In the genomic region with DNA sequence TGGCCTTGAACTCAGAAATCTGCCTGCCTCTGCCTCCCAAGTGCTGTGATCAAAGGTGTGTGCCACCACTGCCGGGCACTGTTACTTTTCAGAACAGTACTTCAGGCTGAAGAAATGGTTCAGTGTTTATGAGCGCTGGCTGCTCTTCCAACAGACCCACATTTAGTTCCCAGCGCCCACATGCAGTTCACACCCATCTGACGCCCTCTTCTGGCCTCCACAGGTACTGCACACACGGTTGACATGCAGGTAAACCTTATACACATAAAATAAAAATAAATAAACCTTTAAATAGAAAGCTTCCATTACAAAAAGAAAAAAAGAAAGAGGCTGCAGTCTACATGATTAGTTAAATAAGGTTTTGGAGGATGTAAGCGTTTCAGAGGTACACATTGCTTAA, we compare ENCODE assay signal across 22 mouse cellular contexts.
DNase-seq lines count a peak whose midpoint lies in the region; ATAC-seq and TF ChIP-seq lines count a peak whose summit lies in the region.
"Had no signal": no experiment of that assay in that cellular context is flagged by ENCODE, and none has a peak within 500 bp of the region (broad histone marks: within the 10 kb centered on the region; RNA-seq: fewer than 3 reads in every experiment).

No protein-coding gene starts in this region.

- no peaks in the 10 kb centered on the region for H3K9me3 ChIP-seq in hindbrain, postnatal 0 days (ENCODE audit: low read length)
- peaks cover 3% of the 10 kb centered on the region for H3K9me3 ChIP-seq in hindbrain, embryonic 16.5 days (ENCODE audit: control insufficient read depth, low read length)
- H3K9me3 ChIP-seq in midbrain, embryonic 11.5 days (ENCODE audit: control insufficient read depth, low read length): no peaks in the 10 kb centered on the region
- H3K9me3 ChIP-seq in midbrain, embryonic 15.5 days: no peaks in the 10 kb centered on the region
- H3K9me3 ChIP-seq in MEL (replicated peaks; ENCODE audit: insufficient read depth, low read length): no peaks in the 10 kb centered on the region
- no peaks in the 10 kb centered on the region for H3K9me3 ChIP-seq in stomach, postnatal 0 days (ENCODE audit: control insufficient read depth, low read length)
- H3K9me3 ChIP-seq: embryonic facial prominence, embryonic 13.5 days; hindbrain, embryonic 12.5 days; liver, embryonic 15.5 days; midbrain, embryonic 10.5 days had no signal

- no peak overlapping the region for H3K27ac ChIP-seq in hindbrain, postnatal 0 days
- no peak overlapping the region for H3K27ac ChIP-seq in hindbrain, embryonic 16.5 days (ENCODE audit: low read depth, low read length)
- H3K27ac ChIP-seq in midbrain, embryonic 11.5 days (ENCODE audit: low read depth, low read length): no peak overlapping the region
- no peak overlapping the region for H3K27ac ChIP-seq in midbrain, embryonic 15.5 days
- no peak overlapping the region for H3K27ac ChIP-seq in MEL (ENCODE audit: control insufficient read depth, low read depth, low read length)
- H3K27ac ChIP-seq in stomach, postnatal 0 days (replicated peaks): no peak overlapping the region
- H3K27ac ChIP-seq: forebrain, embryonic 13.5 days; heart, embryonic 13.5 days; hindbrain, embryonic 12.5 days; liver, embryonic 15.5 days; midbrain, embryonic 10.5 days had no signal

- H3K4me2 ChIP-seq in hindbrain, postnatal 0 days (ENCODE audit: low read depth, low read length): no peak overlapping the region
- H3K4me2 ChIP-seq in hindbrain, embryonic 16.5 days (ENCODE audit: low read length): no peak overlapping the region
- H3K4me2 ChIP-seq in midbrain, embryonic 11.5 days: no peak overlapping the region
- H3K4me2 ChIP-seq in midbrain, embryonic 15.5 days: no peak overlapping the region
- H3K4me2 ChIP-seq in stomach, postnatal 0 days (replicated peaks; ENCODE audit: low read depth): no peak overlapping the region
- H3K4me2 ChIP-seq: forebrain, embryonic 13.5 days; hindbrain, embryonic 12.5 days had no signal

- no peak for TF ChIP-seq EP300 in MEL (IDR thresholded peaks at IDR 0.05; ENCODE audit: low read depth in 1 of 2, low read length in 2 of 2)
- TF ChIP-seq EP300 in stomach, postnatal 0 days (optimal IDR thresholded peaks at IDR 0.05): no peak

- TF ChIP-seq POLR2A in MEL (IDR thresholded peaks at IDR 0.05; ENCODE audit: control insufficient read depth in 1 of 2, insufficient read depth in 1 of 2, low read depth in 1 of 2, low read length in 2 of 2, poor library complexity in 1 of 2): no peak

- H3K79me2 ChIP-seq in MEL (ENCODE audit: control insufficient read depth, insufficient read depth, low read length, poor library complexity): no peaks in the 10 kb centered on the region

- H3K27me3 ChIP-seq in hindbrain, postnatal 0 days (ENCODE audit: insufficient read depth, low read length): no peaks in the 10 kb centered on the region
- no peaks in the 10 kb centered on the region for H3K27me3 ChIP-seq in hindbrain, embryonic 16.5 days (replicated peaks; ENCODE audit: control insufficient read depth, insufficient read depth, low read length)
- H3K27me3 ChIP-seq in midbrain, embryonic 11.5 days (ENCODE audit: control insufficient read depth, insufficient read depth, low read length): no peaks in the 10 kb centered on the region
- H3K27me3 ChIP-seq in midbrain, embryonic 15.5 days (replicated peaks): no peaks in the 10 kb centered on the region
- H3K27me3 ChIP-seq in MEL (ENCODE audit: control insufficient read depth in 1 of 2, insufficient read depth in 2 of 2, low read length in 2 of 2): no peaks in the 10 kb centered on the region
- no peaks in the 10 kb centered on the region for H3K27me3 ChIP-seq in stomach, postnatal 0 days (ENCODE audit: control insufficient read depth, insufficient read depth, low read length)
- H3K27me3 ChIP-seq: forebrain, embryonic 13.5 days; heart, embryonic 13.5 days; hindbrain, embryonic 12.5 days; liver, embryonic 15.5 days had no signal

- 91% methylated on average over 6 of the region's 6 CpGs for WGBS in hindbrain, postnatal 0 days
- 86% methylated on average over 6 of the region's 6 CpGs for WGBS in hindbrain, embryonic 16.5 days
- 89% methylated on average over 6 of the region's 6 CpGs for WGBS in midbrain, embryonic 11.5 days
- WGBS in midbrain, embryonic 15.5 days: 88% methylated on average over 6 of the region's 6 CpGs
- 90% methylated on average over 6 of the region's 6 CpGs for WGBS in stomach, postnatal 0 days

- no peak for ATAC-seq in hindbrain, postnatal 0 days
- no peak for ATAC-seq in hindbrain, embryonic 16.5 days
- ATAC-seq in midbrain, embryonic 11.5 days (ENCODE audit: low FRiP score): no peak
- ATAC-seq in midbrain, embryonic 15.5 days (replicated peaks): no peak
- no peak for ATAC-seq in stomach, postnatal 0 days (ENCODE audit: low FRiP score, low TSS enrichment)
- ATAC-seq: forebrain, embryonic 13.5 days; inflammation-experienced regulatory T-cells, adult 6 months had no signal

- DNase-seq in hindbrain, postnatal 0 days (ENCODE audit: low spot score): no peak
- peak; percentile 21 for DNase-seq in midbrain, embryonic 11.5 days (ENCODE audit: low spot score, missing footprints)
- DNase-seq in MEL (ENCODE audit: low read depth, low spot score): no peak
- no peak for DNase-seq in stomach, postnatal 0 days (ENCODE audit: low spot score)
- no peak for DNase-seq in retina, postnatal 1 day
- DNase-seq: cerebellum, adult 18-20 months; cerebellum, postnatal 14 days; heart, postnatal 14 days; kidney, adult 9 months; kidney, postnatal 14 days; right cerebral cortex, postnatal 14 days; thymus, postnatal 14 days had no signal

- peak; percentile 18; the same call in 1 of the 2 replicates for TF ChIP-seq CTCF in hindbrain, postnatal 0 days (IDR thresholded peaks at IDR 0.05; ENCODE audit: low read depth)
- TF ChIP-seq CTCF in MEL (IDR thresholded peaks at IDR 0.05 in 2 of 3, conservative IDR thresholded peaks at IDR 0.05 in 1 of 3; ENCODE audit: control insufficient read depth in 1 of 3, insufficient read depth in 1 of 3, low read depth in 2 of 3, low read length in 3 of 3, poor library complexity in 1 of 3, severe bottlenecking in 1 of 3): peak; percentile 21 to 33 (median 22); a peak in 3 of 6 replicates
- peak; percentile 37 for TF ChIP-seq CTCF in stomach, postnatal 0 days (IDR thresholded peaks at IDR 0.05; ENCODE audit: low read depth)

- no peak for TF ChIP-seq RAD21 in MEL (IDR thresholded peaks at IDR 0.05; ENCODE audit: low read depth, low read length)

- H3K36me3 ChIP-seq in hindbrain, postnatal 0 days (ENCODE audit: insufficient read depth, low read length): no peaks in the 10 kb centered on the region
- no peaks in the 10 kb centered on the region for H3K36me3 ChIP-seq in hindbrain, embryonic 16.5 days (ENCODE audit: control insufficient read depth, insufficient read depth, low read length)
- no peaks in the 10 kb centered on the region for H3K36me3 ChIP-seq in midbrain, embryonic 11.5 days (ENCODE audit: control insufficient read depth, insufficient read depth, low read length)
- no peaks in the 10 kb centered on the region for H3K36me3 ChIP-seq in midbrain, embryonic 15.5 days (replicated peaks)
- no peaks in the 10 kb centered on the region for H3K36me3 ChIP-seq in MEL (ENCODE audit: control insufficient read depth in 1 of 2, insufficient read depth in 2 of 2, low read length in 2 of 2)
- H3K36me3 ChIP-seq in stomach, postnatal 0 days (ENCODE audit: control insufficient read depth, insufficient read depth, low read length): no peaks in the 10 kb centered on the region
- H3K36me3 ChIP-seq: embryonic facial prominence, embryonic 13.5 days; hindbrain, embryonic 12.5 days; liver, embryonic 15.5 days; midbrain, embryonic 10.5 days had no signal

- no peaks in the 10 kb centered on the region for H3K4me1 ChIP-seq in hindbrain, postnatal 0 days (ENCODE audit: insufficient read depth, low read length)
- no peaks in the 10 kb centered on the region for H3K4me1 ChIP-seq in hindbrain, embryonic 16.5 days (ENCODE audit: control insufficient read depth, insufficient read depth, low read depth, low read length)
- H3K4me1 ChIP-seq in midbrain, embryonic 11.5 days (ENCODE audit: control insufficient read depth, insufficient read depth, low read length): no peaks in the 10 kb centered on the region
- H3K4me1 ChIP-seq in midbrain, embryonic 15.5 days: peaks cover 5% of the 10 kb centered on the region; the same call in 1 of the 2 replicates
- no peaks in the 10 kb centered on the region for H3K4me1 ChIP-seq in MEL (ENCODE audit: control insufficient read depth in 1 of 2, insufficient read depth in 2 of 2, low read length in 2 of 2)
- H3K4me1 ChIP-seq in stomach, postnatal 0 days (replicated peaks; ENCODE audit: control insufficient read depth, insufficient read depth): no peaks in the 10 kb centered on the region
- H3K4me1 ChIP-seq: forebrain, embryonic 13.5 days; hindbrain, embryonic 12.5 days; liver, embryonic 15.5 days had no signal

- no peak overlapping the region for H3K4me3 ChIP-seq in hindbrain, postnatal 0 days (ENCODE audit: low read length)
- no peak overlapping the region for H3K4me3 ChIP-seq in hindbrain, embryonic 16.5 days (ENCODE audit: low read length)
- H3K4me3 ChIP-seq in midbrain, embryonic 11.5 days (ENCODE audit: low read depth, low read length): no peak overlapping the region
- H3K4me3 ChIP-seq in midbrain, embryonic 15.5 days: no peak overlapping the region
- no peak overlapping the region for H3K4me3 ChIP-seq in MEL (ENCODE audit: control insufficient read depth in 1 of 2, insufficient read depth in 1 of 2, low read depth in 2 of 2, low read length in 2 of 2)
- no peak overlapping the region for H3K4me3 ChIP-seq in stomach, postnatal 0 days (ENCODE audit: low read depth, low read length)
- H3K4me3 ChIP-seq: erythroblast, embryonic 14.5 days; forebrain, embryonic 13.5 days; hindbrain, embryonic 12.5 days; liver, embryonic 15.5 days; midbrain, embryonic 10.5 days had no signal

- H3K9ac ChIP-seq in hindbrain, postnatal 0 days (replicated peaks; ENCODE audit: low read length): no peak overlapping the region
- no peak overlapping the region for H3K9ac ChIP-seq in hindbrain, embryonic 16.5 days (ENCODE audit: low read depth, low read length)
- H3K9ac ChIP-seq in midbrain, embryonic 11.5 days (ENCODE audit: low read length): no peak overlapping the region
- H3K9ac ChIP-seq in midbrain, embryonic 15.5 days: no peak overlapping the region
- H3K9ac ChIP-seq in MEL (ENCODE audit: control insufficient read depth, low read depth, low read length, poor library complexity, severe bottlenecking): no peak overlapping the region
- no peak overlapping the region for H3K9ac ChIP-seq in stomach, postnatal 0 days (ENCODE audit: low read length)
- H3K9ac ChIP-seq: embryonic facial prominence, embryonic 13.5 days; forebrain, embryonic 13.5 days; hindbrain, embryonic 12.5 days; liver, embryonic 15.5 days had no signal

TF ChIP-seq in MEL, 35 proteins besides CTCF, POLR2A, EP300 and RAD21 (continues in another document):
- no peak for TF ChIP-seq GATA1 (IDR thresholded peaks at IDR 0.05; ENCODE audit: low read depth, low read length)
- no peak for TF ChIP-seq TBP (IDR thresholded peaks at IDR 0.05; ENCODE audit: low read depth, low read length)
- TF ChIP-seq JUND (IDR thresholded peaks at IDR 0.05; ENCODE audit: low read depth, low read length): no peak
- TF ChIP-seq NRF1 (IDR thresholded peaks at IDR 0.05; ENCODE audit: insufficient read depth, low read depth, low read length, poor library complexity, severe bottlenecking): no peak
- TF ChIP-seq SMC3 (IDR thresholded peaks at IDR 0.05; ENCODE audit: low read depth, low read length): 0 out of 2 replicates have a peak, but pooled peaks have one; percentile 16
